Mouse (Mus musculus) neural tube, embryonic 14.5 days (tissue): ENCODE measurements around the gene Lgals3bp. TPM values are rescaled to one million over a fixed set of nuclear protein-coding genes. Genes with fewer than 3 reads are reported as not detected.

Experiments
- polyA plus RNA-seq: library from polyadenylated mRNA; unstranded; fragments of >200 nt; fragmentation: Nextera tagmentation; extraction: Ambion mirVana; gene quantifications from 2 replicates; pipeline ENCODE4 v1.2.1, GENCODE M21; 2014

Lgals3bp gene
- polyA plus RNA-seq, 1 experiment from 2014 or later: 1.9 TPM

Other genes with a start within 250 kb of the Lgals3bp start
- gene Cyth1, start 153.5 kb downstream of the Lgals3bp start, polyA plus RNA-seq: 16.0 and 17.7 TPM in 2 replicates
- gene Usp36, start 111.8 kb downstream of the Lgals3bp start, polyA plus RNA-seq: 14.5 and 15.2 TPM in 2 replicates
- gene Cep295nl, start 59.6 kb downstream of the Lgals3bp start, polyA plus RNA-seq: 0.31 TPM in 1 of 2 replicates, not detected in the other
- gene Timp2, start 46.4 kb downstream of the Lgals3bp start, polyA plus RNA-seq: 91.4 and 94.6 TPM in 2 replicates
- gene Cant1, start 17.0 kb upstream of the Lgals3bp start, polyA plus RNA-seq: 21.2 and 27.0 TPM in 2 replicates
- gene C1qtnf1, start 26.1 kb upstream of the Lgals3bp start, polyA plus RNA-seq: 3.3 and 6.2 TPM in 2 replicates
- 5.9 and 6.0 TPM in 2 replicates for gene Engase, start 74.7 kb upstream of the Lgals3bp start, polyA plus RNA-seq